Mouse (Mus musculus): ENCODE measurements around the gene Aoah. TPM values are rescaled to one million over a fixed set of nuclear protein-coding genes. Genes with fewer than 3 reads are reported as not detected.

Gene Aoah
- polyA plus RNA-seq, 1 experiment from 2014 or later, result 0.49 TPM

DNA sequence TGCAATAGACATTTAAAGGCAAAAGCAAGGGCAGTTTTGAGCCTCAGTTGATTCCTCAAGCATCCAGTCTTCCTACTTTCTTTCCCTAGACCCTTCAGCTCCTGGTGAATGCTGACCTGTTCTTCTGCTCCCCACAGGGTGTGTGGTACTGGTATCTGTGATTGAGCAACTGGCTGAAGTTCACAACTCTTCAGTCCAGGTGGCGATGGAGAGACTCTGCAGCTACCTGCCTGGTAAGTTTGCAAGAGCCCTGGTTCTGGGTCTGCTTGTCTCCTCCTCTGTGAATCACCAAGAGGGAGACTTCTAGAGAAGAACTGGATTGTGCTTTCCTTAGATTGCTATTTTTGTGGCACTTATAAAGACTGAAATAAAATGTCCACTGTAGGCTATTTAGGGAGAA, 22.5 kb downstream of the Aoah start:
- Histone ChIP-seq H3K36me3 (no peaks in the 10 kb centered on the region), H3K9me3 (replicated peaks) (no peaks in the 10 kb centered on the region), H3K27ac (ENCODE audit: poor library complexity, severe bottlenecking) (no peak overlapping the region), H3K4me2 (no peak overlapping the region), H3K4me1 (replicated peaks) (no peaks in the 10 kb centered on the region), H3K4me3 (no peak overlapping the region), H3K9ac (no peak overlapping the region), H3K27me3 (replicated peaks) (no peaks in the 10 kb centered on the region)
- no peak for ATAC-seq (ENCODE audit: insufficient number of reproducible peaks, low FRiP score)
- 34% methylated on average over 1 of the region's 1 CpGs for WGBS

DNA sequence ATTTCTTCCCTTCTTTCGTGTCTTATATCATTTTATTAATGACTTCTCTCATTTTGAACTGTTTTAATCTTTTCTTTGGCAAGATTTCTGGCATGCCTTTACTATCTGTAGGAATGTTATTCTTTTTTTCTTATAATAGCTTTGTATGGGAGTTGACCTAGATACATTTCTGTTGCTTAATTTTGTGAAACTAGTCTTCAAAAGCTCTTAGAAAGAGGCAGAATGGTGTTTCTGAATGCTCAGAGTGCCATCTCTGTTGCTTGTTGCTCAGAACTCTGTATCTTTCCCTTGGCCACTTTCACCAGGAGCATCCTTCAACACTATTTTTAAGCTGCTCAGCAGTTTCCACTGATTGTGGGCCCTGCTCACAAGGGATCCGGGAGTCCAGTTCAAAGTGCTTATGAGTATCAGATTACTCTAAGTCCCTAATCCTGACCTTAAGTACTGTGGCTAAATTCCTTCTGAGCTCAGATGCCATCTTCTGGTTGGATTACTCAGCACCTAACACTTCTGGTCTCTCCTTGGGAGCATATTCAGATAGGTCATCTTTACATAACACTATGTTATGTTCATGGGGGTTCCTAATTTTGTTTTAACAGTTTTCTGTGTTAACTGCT, 26.9 kb downstream of the Aoah start:
- Histone ChIP-seq H3K36me3 (no peaks in the 10 kb centered on the region), H3K27me3 (replicated peaks) (no peaks in the 10 kb centered on the region), H3K9me3 (replicated peaks) (no peaks in the 10 kb centered on the region), H3K4me1 (replicated peaks) (no peaks in the 10 kb centered on the region), H3K9ac (no peak overlapping the region), H3K4me3 (no peak overlapping the region), H3K27ac (ENCODE audit: poor library complexity, severe bottlenecking) (no peak overlapping the region), H3K4me2 (no peak overlapping the region)
- WGBS, result 41% methylated on average over 2 of the region's 2 CpGs
- ATAC-seq (ENCODE audit: insufficient number of reproducible peaks, low FRiP score), result no peak

DNA sequence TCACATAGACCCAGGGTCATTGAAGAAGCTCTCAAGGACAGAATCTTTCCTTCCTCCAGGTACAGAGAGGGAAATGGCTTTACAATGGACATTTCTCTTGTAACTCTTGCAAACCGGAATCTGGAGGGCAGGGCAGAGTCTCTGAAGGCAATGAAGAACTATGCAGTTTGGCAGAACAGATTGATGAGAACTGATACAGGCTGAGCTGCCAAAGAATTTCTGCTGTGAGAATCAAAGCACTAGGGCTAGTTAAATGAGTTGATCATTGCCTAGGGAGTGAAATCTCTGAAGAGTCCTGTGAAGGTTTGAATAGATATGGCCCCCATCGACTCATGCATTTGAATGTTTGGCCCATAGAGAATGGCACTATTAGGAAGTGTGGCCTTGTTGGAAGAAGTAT, 34.8 kb downstream of the Aoah start:
- Histone ChIP-seq H3K9ac (no peak overlapping the region), H3K36me3 (no peaks in the 10 kb centered on the region), H3K27me3 (replicated peaks) (no peaks in the 10 kb centered on the region), H3K9me3 (replicated peaks) (no peaks in the 10 kb centered on the region), H3K4me1 (replicated peaks) (no peaks in the 10 kb centered on the region; the same call in 1 of the 2 replicates), H3K4me2 (no peak overlapping the region), H3K27ac (ENCODE audit: poor library complexity, severe bottlenecking) (no peak overlapping the region), H3K4me3 (no peak overlapping the region)
- 71% methylated on average over 2 of the region's 2 CpGs for WGBS
- no peak for ATAC-seq (ENCODE audit: insufficient number of reproducible peaks, low FRiP score)

DNA sequence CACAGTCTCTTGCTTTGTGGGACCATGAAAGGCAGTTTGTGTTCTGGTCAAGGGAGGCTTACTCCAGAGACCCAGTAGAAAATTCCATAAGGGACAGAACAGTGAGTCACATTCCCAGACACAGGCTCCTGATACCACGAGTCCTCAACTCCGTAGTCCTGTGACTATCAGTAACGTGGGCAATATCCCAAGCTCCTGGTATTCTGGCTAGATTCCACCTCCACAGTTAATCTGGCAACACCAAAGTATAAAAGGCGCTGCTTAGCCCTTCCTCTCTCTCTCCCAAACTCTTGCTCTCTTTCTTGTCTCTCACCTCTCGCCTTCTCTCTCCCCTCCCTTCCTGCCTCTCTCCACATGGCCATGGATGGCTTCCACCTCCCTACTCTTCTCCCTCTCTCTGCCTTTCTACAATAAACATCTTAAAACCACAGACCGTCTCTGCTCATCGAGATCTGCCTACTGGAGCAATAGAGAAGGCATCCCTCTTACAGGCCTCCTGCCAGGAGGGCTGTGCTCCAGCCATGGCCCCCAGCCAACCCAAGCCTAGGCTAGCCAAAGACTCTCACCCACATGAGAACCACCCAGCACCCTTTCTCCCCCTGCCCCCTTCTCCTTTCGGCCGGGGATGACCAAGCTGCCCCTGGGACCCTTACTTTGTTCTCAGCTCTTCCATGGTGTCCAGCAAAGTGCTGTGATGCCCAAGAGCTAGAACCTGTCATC, 35.4 kb downstream of the Aoah start:
- no peak for ATAC-seq (ENCODE audit: insufficient number of reproducible peaks, low FRiP score)
- H3K9ac ChIP-seq, result no peak overlapping the region
- H3K36me3 ChIP-seq, result no peaks in the 10 kb centered on the region
- H3K4me2 ChIP-seq, result no peak overlapping the region
- H3K4me3 ChIP-seq, result no peak overlapping the region
- H3K4me1 ChIP-seq (replicated peaks), result no peaks in the 10 kb centered on the region; the same call in 1 of the 2 replicates
- H3K27me3 ChIP-seq (replicated peaks), result no peaks in the 10 kb centered on the region
- no peak overlapping the region for H3K27ac ChIP-seq (ENCODE audit: poor library complexity, severe bottlenecking)
- 72% methylated on average over 9 of the region's 9 CpGs for WGBS
- H3K9me3 ChIP-seq (replicated peaks), result no peaks in the 10 kb centered on the region

DNA sequence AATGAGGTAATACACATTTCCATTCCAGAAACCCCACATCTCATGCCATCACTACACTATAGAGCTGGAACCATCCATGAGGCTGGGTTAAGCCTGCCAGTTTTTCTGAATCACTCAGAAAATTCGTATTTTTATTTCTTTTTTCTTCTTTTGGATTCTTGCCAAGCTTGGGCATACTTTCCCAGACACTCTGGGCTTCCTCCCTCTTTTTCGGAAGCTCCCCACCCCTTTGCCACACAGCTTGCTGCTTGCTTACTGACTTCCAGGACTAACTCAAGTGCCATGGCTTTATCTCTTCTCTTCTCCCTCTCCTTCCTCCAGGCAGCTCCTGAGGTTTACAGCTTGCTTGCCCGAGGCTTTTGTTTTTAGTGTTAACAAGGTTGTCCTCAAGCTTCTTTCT, 62.0 kb downstream of the Aoah start:
- 45% methylated on average over 3 of the region's 3 CpGs for WGBS

DNA sequence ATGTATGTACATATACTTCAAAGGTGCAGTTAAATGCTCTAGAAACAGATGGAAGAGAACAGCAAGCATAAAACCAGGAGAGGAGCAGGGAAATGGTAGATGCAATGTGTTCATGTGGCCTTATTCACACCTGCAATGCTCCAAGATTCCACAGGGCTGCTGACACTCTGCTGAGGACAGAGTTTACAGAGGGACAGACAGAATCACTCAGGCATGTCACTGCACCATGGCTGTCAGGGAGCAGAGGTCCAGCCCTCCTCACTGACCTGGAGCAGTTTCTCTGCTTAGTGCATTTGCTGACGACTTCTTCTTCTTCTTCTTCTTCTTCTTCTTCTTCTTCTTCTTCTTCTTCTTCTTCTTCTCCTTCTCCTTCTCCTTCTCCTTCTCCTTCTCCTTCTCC, 105.5 kb downstream of the Aoah start:
- no peak overlapping the region for H3K27ac ChIP-seq (ENCODE audit: poor library complexity, severe bottlenecking)
- H3K4me2 ChIP-seq, result no peak overlapping the region
- H3K9ac ChIP-seq, result no peak overlapping the region
- H3K27me3 ChIP-seq (replicated peaks), result no peaks in the 10 kb centered on the region
- peaks cover 41% of the 10 kb centered on the region for H3K4me1 ChIP-seq (replicated peaks)
- ATAC-seq (ENCODE audit: insufficient number of reproducible peaks, low FRiP score), result no peak
- no peak overlapping the region for H3K4me3 ChIP-seq
- 43% methylated on average over 1 of the region's 1 CpGs for WGBS
- no peaks in the 10 kb centered on the region for H3K9me3 ChIP-seq (replicated peaks)
- H3K36me3 ChIP-seq, result no peaks in the 10 kb centered on the region

More for the DNA sequence above, 62.0 kb downstream of the Aoah start:
- H3K4me1 ChIP-seq (replicated peaks), result no peaks in the 10 kb centered on the region
- no peaks in the 10 kb centered on the region for H3K36me3 ChIP-seq
- H3K9me3 ChIP-seq (replicated peaks), result no peaks in the 10 kb centered on the region
- no peak for ATAC-seq (ENCODE audit: insufficient number of reproducible peaks, low FRiP score)
- H3K27me3 ChIP-seq (replicated peaks), result no peaks in the 10 kb centered on the region
- no peak overlapping the region for H3K4me2 ChIP-seq
- H3K27ac ChIP-seq (ENCODE audit: poor library complexity, severe bottlenecking), result no peak overlapping the region
- no peak overlapping the region for H3K4me3 ChIP-seq
- H3K9ac ChIP-seq, result no peak overlapping the region

DNA sequence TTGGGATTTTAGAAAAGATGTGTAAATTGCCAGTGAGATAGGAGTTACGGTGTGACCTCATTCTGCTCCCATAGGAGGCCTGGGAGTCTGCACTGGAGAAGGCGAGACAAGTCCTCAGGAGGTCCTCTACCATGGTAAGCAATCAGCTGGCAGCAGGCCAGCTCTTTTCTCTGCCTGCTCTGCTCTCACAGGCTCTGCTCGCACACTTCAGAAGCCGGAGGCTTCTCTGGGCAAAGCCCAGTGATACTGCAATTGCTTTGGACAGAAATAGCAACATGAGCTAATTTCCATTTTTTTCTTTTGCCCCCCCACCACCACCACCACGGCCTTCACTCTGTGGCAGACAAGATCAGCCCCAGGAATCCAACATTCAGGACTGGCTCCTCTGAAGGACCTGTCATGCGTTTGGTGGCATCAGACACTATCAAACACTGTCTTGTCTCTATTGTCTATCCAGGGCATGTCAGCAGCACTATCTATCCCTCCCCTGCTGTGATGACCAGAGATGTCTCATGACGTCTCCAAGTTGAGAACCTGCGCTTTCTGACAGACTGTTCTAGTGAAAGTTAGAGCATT, 106.6 kb downstream of the Aoah start:
- 14% methylated on average over 8 of the region's 8 CpGs for WGBS
- no peak overlapping the region for H3K4me3 ChIP-seq
- ATAC-seq (ENCODE audit: insufficient number of reproducible peaks, low FRiP score), result peak; percentile 91
- peak overlapping the region; percentile 69 for H3K27ac ChIP-seq (ENCODE audit: poor library complexity, severe bottlenecking)
- H3K4me1 ChIP-seq (replicated peaks), result peaks cover 41% of the 10 kb centered on the region
- no peaks in the 10 kb centered on the region for H3K27me3 ChIP-seq (replicated peaks)
- no peak overlapping the region for H3K9ac ChIP-seq
- peak overlapping the region; percentile 35 for H3K4me2 ChIP-seq
- no peaks in the 10 kb centered on the region for H3K9me3 ChIP-seq (replicated peaks)
- H3K36me3 ChIP-seq, result no peaks in the 10 kb centered on the region

DNA sequence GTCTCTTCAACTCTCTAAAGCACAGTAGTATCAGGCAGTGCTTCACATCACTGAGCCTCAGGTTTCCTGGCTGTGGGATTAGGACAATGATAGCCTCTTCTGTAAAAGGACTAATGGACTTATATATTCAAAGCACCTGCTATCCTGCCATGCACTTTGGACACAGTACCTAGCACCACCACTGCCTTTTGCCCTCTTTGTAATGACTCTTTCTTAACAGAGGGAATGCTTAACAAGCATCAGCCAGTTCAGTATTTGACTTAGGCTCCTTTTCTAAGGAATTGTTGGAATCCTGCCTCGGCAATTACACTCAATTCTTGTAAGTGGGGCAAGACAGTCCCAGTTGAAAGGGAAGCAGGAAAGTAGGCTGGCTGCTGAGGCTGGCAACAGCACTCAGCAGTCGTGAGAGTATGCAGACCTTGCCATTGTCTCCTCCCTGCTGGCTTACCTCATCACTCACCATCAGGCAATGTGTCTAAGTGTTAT, 107.1 kb downstream of the Aoah start:
- H3K4me2 ChIP-seq, result peak overlapping the region; percentile 35; the same call in 1 of the 2 replicates
- no peak overlapping the region for H3K4me3 ChIP-seq
- H3K4me1 ChIP-seq (replicated peaks), result peaks cover 41% of the 10 kb centered on the region
- ATAC-seq (ENCODE audit: insufficient number of reproducible peaks, low FRiP score), result peak; percentile 30; the same call in 1 of the 2 replicates
- H3K27ac ChIP-seq (ENCODE audit: poor library complexity, severe bottlenecking), result peak overlapping the region; percentile 69
- no peaks in the 10 kb centered on the region for H3K36me3 ChIP-seq
- H3K27me3 ChIP-seq (replicated peaks), result no peaks in the 10 kb centered on the region
- H3K9ac ChIP-seq, result no peak overlapping the region
- 1% methylated on average over 2 of the region's 2 CpGs for WGBS
- H3K9me3 ChIP-seq (replicated peaks), result no peaks in the 10 kb centered on the region

DNA sequence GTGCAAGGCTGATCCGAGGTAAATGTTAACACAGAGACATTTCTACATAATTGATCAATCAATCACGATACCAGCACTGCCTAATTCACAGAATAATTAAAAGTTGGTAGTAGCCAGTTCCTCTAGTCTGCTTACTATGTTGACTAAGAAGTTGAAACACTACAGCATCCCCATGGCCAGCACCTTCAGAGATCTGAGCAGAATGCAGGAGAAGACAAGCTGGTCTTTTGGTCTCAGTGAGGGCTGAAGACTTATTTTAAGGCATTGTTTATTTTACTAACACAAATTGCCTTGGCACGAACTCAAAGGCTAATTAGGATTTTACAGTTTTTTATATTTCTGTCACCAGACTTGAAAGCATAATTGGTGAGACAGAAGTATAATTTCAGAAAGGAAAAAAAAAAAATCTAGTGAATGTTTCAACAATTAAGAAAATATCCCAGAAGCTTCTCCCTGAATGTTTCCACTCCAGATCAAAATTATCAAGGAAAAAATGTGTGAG, 107.8 kb downstream of the Aoah start:
- no peak overlapping the region for H3K9ac ChIP-seq
- 67% methylated on average over 3 of the region's 3 CpGs for WGBS
- no peaks in the 10 kb centered on the region for H3K9me3 ChIP-seq (replicated peaks)
- no peak for ATAC-seq (ENCODE audit: insufficient number of reproducible peaks, low FRiP score)
- H3K27ac ChIP-seq (ENCODE audit: poor library complexity, severe bottlenecking), result no peak overlapping the region
- H3K36me3 ChIP-seq, result no peaks in the 10 kb centered on the region
- H3K4me3 ChIP-seq, result no peak overlapping the region
- peaks cover 41% of the 10 kb centered on the region for H3K4me1 ChIP-seq (replicated peaks)
- H3K27me3 ChIP-seq (replicated peaks), result no peaks in the 10 kb centered on the region
- H3K4me2 ChIP-seq, result no peak overlapping the region

DNA sequence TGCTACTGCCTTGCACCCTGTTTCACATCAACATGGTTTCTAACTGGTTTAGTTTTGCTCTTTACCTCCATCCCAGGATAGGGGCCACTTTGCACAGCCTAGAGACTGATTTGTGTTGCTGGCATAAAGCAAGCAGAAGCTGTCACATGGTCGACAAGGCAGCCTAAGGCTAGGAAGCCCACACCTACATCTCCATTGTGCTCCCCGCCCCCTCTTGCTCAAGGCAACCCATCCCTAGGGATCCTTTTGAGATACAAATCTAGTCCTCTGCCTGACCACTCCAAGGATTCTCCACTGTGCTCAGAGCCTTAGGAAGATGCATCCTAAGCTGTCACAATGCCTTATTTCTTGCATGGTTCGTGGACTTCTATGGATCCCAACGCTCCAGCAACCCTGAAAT, 110.2 kb downstream of the Aoah start:
- Histone ChIP-seq H3K9ac (no peak overlapping the region), H3K27ac (ENCODE audit: poor library complexity, severe bottlenecking) (no peak overlapping the region), H3K4me1 (replicated peaks) (peaks cover 30% of the 10 kb centered on the region), H3K27me3 (replicated peaks) (no peaks in the 10 kb centered on the region), H3K4me2 (no peak overlapping the region), H3K9me3 (replicated peaks) (no peaks in the 10 kb centered on the region), H3K36me3 (no peaks in the 10 kb centered on the region), H3K4me3 (no peak overlapping the region)
- no peak for ATAC-seq (ENCODE audit: insufficient number of reproducible peaks, low FRiP score)
- WGBS, result 72% methylated on average over 4 of the region's 4 CpGs

DNA sequence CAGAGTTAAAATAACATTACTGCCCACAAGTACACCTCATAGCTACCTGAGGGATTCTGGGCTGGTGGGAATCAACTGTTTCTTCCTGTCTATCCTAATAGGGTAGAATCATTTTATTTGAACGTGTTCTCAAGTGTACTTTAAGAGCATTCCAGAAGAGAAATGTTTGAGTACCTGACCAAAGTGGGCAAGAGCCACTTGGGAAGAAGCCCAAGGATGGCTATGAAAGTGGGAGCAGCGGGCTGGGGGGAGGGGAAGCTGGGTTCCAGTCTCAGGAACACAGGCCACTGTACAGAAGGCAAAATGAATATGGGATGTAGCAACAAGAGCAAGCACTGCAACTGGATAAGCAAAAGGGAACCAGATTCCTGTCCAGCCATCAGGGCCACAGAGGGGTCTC, 111.3 kb downstream of the Aoah start:
- H3K27me3 ChIP-seq (replicated peaks), result no peaks in the 10 kb centered on the region
- H3K36me3 ChIP-seq, result no peaks in the 10 kb centered on the region
- H3K9ac ChIP-seq, result no peak overlapping the region
- H3K9me3 ChIP-seq (replicated peaks), result no peaks in the 10 kb centered on the region
- WGBS, result 72% methylated on average over 2 of the region's 2 CpGs
- no peak overlapping the region for H3K4me2 ChIP-seq
- ATAC-seq (ENCODE audit: insufficient number of reproducible peaks, low FRiP score), result no peak
- no peak overlapping the region for H3K4me3 ChIP-seq
- H3K27ac ChIP-seq (ENCODE audit: poor library complexity, severe bottlenecking), result no peak overlapping the region
- H3K4me1 ChIP-seq (replicated peaks), result peaks cover 24% of the 10 kb centered on the region

All from heart, embryonic 12.5 days (tissue).